Mouse (Mus musculus): ENCODE data around the gene Slc20a1. TPM values are rescaled to one million over a fixed set of nuclear protein-coding genes. Genes with fewer than 3 reads are reported as not detected.

Slc20a1 gene
- polyA plus RNA-seq, 1 experiment from 2014 or later = 64.5 TPM

DNA sequence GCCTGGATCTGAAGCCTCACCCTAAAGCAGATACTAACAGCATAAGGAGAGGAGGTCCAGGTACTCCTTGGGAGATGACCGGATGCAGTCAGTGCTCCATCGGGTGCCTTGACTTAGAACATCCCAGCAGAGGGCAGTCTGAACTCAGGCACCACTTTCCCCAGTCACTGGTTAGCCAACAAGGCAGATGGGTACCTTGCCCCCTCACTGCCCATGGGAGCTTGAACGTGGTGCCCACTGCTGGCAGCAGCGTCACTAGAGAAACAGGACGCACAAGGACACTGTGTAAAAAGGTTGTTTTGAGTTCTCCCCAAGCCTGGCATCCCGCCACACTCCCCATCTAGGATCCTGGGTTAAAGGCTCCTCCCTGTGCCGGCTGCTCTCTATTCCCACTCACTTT lies 24.1 kb upstream of the Slc20a1 start:
- H3K4me2 ChIP-seq (ENCODE audit: low read length) = no peak overlapping the region
- H3K9me3 ChIP-seq (replicated peaks; ENCODE audit: control insufficient read depth, low read length, poor library complexity, severe bottlenecking) = no peaks in the 10 kb centered on the region
- WGBS = 38% methylated on average over 7 of the region's 7 CpGs
- H3K4me1 ChIP-seq (ENCODE audit: control insufficient read depth, insufficient read depth, low read length) = no peaks in the 10 kb centered on the region
- no peak overlapping the region for H3K27ac ChIP-seq (ENCODE audit: low read length)
- no peaks in the 10 kb centered on the region for H3K27me3 ChIP-seq (ENCODE audit: control insufficient read depth, insufficient read depth, low read depth, low read length)
- no peaks in the 10 kb centered on the region for H3K36me3 ChIP-seq (ENCODE audit: control insufficient read depth, insufficient read depth, low read length)
- no peak for ATAC-seq
- H3K9ac ChIP-seq (ENCODE audit: low read depth, low read length) = no peak overlapping the region
- H3K4me3 ChIP-seq (ENCODE audit: low read depth, low read length) = no peak overlapping the region

DNA sequence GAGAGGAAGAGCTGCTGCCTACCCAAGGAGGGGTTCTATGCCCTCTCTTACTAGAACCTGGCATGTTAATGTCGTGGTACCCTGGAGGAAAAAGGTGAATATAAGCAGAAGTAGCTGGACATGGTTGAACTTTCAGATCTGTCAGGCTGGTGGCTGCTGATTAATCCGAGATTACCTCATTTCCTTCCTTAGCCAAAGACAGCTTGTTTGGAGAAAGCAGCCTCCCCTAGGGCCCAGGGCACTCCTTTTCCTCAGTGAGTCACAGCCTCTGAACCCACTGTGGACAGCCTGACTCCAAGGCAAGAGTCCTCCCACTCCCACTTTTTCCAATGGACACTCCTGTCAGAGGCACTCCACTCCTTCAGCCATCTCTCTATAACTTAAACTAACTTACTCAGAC lies 22.9 kb upstream of the Slc20a1 start:
- Histone ChIP-seq H3K36me3 (ENCODE audit: control insufficient read depth, insufficient read depth, low read length) (no peaks in the 10 kb centered on the region), H3K27me3 (ENCODE audit: control insufficient read depth, insufficient read depth, low read depth, low read length) (no peaks in the 10 kb centered on the region), H3K9ac (ENCODE audit: low read depth, low read length) (no peak overlapping the region), H3K9me3 (replicated peaks; ENCODE audit: control insufficient read depth, low read length, poor library complexity, severe bottlenecking) (no peaks in the 10 kb centered on the region), H3K27ac (ENCODE audit: low read length) (no peak overlapping the region), H3K4me3 (ENCODE audit: low read depth, low read length) (no peak overlapping the region), H3K4me1 (ENCODE audit: control insufficient read depth, insufficient read depth, low read length) (no peaks in the 10 kb centered on the region), H3K4me2 (ENCODE audit: low read length) (no peak overlapping the region)
- ATAC-seq = no peak
- 65% methylated on average over 2 of the region's 2 CpGs for WGBS

DNA sequence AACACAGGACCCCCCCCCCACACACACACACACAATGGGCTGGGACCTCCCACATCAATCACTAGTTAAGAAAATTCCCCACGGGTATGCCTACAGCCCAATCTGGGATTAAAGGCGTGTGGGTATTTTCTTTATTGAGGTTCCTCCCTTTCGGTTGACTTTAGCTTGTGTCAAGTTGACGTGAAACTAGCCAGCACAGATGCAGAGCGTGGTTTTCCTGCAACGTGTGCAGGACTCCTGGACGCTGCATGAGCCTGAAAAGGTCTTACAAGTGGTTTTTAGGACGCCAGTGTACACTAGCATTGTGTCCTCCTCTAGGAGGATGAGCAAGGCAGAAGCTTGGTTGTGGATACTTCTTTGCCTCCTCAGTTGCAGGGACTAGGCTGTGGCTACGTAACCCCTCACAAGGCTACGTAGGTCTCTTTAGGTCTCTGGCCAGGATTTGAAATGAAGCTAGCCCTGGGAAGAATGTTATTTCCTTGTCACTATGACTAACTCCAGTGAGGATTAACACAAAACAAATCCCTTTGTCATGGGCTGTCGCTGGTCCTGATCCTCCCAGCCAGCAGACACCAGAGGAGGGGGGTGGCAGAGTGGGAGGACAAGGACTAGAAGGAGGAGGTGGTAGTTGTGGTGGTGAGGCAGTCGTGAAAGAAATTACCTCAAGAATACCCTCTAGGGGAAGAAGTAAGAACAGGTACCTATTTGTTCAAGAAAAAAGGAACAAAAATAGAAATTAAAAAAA lies 21.7 kb upstream of the Slc20a1 start:
- Histone ChIP-seq H3K36me3 (ENCODE audit: control insufficient read depth, insufficient read depth, low read length) (no peaks in the 10 kb centered on the region), H3K27ac (ENCODE audit: low read length) (no peak overlapping the region), H3K27me3 (ENCODE audit: control insufficient read depth, insufficient read depth, low read depth, low read length) (no peaks in the 10 kb centered on the region), H3K4me1 (ENCODE audit: control insufficient read depth, insufficient read depth, low read length) (no peaks in the 10 kb centered on the region), H3K4me3 (ENCODE audit: low read depth, low read length) (no peak overlapping the region), H3K4me2 (ENCODE audit: low read length) (no peak overlapping the region), H3K9me3 (replicated peaks; ENCODE audit: control insufficient read depth, low read length, poor library complexity, severe bottlenecking) (no peaks in the 10 kb centered on the region), H3K9ac (ENCODE audit: low read depth, low read length) (no peak overlapping the region)
- no peak for ATAC-seq
- 47% methylated on average over 12 of the region's 12 CpGs for WGBS

DNA sequence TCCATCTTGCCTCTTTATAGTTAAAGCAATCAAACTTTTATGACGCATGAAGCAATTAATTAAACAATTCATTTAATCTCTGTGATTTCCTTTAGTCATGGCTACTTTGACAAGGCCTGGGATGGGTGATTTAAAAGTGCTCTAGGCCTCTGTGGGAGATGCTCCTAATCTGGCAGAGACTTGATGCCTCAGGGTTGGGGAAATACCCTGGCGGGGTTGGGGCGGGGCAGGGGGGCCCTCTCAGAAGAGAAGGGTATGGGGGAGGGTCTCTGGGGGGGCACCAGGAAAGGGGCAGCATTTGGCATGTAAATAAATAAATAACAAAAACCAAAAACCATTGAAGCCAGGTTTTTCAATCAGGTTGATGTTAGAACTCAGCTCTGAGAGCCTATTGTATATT lies 20.9 kb upstream of the Slc20a1 start:
- H3K36me3 ChIP-seq (ENCODE audit: control insufficient read depth, insufficient read depth, low read length) = no peaks in the 10 kb centered on the region
- no peak overlapping the region for H3K4me2 ChIP-seq (ENCODE audit: low read length)
- WGBS = 45% methylated on average over 3 of the region's 3 CpGs
- no peak overlapping the region for H3K4me3 ChIP-seq (ENCODE audit: low read depth, low read length)
- no peaks in the 10 kb centered on the region for H3K9me3 ChIP-seq (replicated peaks; ENCODE audit: control insufficient read depth, low read length, poor library complexity, severe bottlenecking)
- no peaks in the 10 kb centered on the region for H3K4me1 ChIP-seq (ENCODE audit: control insufficient read depth, insufficient read depth, low read length)
- no peaks in the 10 kb centered on the region for H3K27me3 ChIP-seq (ENCODE audit: control insufficient read depth, insufficient read depth, low read depth, low read length)
- H3K9ac ChIP-seq (ENCODE audit: low read depth, low read length) = no peak overlapping the region
- no peak for ATAC-seq
- H3K27ac ChIP-seq (ENCODE audit: low read length) = no peak overlapping the region

DNA sequence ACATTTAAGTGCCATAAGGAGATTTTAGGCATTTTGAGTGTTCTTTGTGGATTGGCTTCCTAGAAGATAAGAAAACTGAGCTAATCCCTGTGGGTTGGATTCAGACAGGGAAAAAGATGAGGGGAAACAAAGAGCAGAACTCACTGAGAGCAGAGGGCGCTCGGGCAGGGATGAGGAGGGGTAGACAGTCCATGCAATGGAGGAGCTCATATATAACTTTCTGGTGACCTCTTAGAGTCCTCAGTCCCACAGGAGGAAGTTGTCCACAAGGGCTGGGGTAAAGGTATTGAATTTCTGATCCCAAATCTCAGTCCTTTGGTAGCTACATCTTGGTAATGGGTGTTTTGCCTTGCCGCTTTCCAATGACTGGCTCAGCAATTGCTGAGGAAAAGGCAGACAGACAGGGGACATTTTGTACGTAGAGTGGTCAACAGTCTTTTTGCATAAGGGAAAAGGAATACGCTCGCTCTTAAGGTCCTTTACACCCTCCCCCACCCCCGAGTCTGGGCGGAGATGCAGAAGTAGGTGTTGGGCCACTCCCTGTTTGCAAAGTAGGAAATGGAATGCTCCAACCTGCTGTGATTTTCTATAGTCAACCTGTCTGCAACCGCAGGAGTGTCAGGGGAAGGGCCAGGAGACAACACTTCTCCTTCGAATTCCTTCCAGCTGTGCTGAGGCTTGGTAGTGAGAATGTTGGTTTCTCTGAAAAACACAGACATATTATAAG lies 20.2 kb upstream of the Slc20a1 start:
- Histone ChIP-seq H3K27ac (ENCODE audit: low read length) (no peak overlapping the region), H3K27me3 (ENCODE audit: control insufficient read depth, insufficient read depth, low read depth, low read length) (no peaks in the 10 kb centered on the region), H3K36me3 (ENCODE audit: control insufficient read depth, insufficient read depth, low read length) (no peaks in the 10 kb centered on the region), H3K4me1 (ENCODE audit: control insufficient read depth, insufficient read depth, low read length) (no peaks in the 10 kb centered on the region), H3K9me3 (replicated peaks; ENCODE audit: control insufficient read depth, low read length, poor library complexity, severe bottlenecking) (no peaks in the 10 kb centered on the region), H3K4me3 (ENCODE audit: low read depth, low read length) (no peak overlapping the region), H3K9ac (ENCODE audit: low read depth, low read length) (no peak overlapping the region), H3K4me2 (ENCODE audit: low read length) (no peak overlapping the region)
- WGBS = 54% methylated on average over 10 of the region's 10 CpGs
- no peak for ATAC-seq

DNA sequence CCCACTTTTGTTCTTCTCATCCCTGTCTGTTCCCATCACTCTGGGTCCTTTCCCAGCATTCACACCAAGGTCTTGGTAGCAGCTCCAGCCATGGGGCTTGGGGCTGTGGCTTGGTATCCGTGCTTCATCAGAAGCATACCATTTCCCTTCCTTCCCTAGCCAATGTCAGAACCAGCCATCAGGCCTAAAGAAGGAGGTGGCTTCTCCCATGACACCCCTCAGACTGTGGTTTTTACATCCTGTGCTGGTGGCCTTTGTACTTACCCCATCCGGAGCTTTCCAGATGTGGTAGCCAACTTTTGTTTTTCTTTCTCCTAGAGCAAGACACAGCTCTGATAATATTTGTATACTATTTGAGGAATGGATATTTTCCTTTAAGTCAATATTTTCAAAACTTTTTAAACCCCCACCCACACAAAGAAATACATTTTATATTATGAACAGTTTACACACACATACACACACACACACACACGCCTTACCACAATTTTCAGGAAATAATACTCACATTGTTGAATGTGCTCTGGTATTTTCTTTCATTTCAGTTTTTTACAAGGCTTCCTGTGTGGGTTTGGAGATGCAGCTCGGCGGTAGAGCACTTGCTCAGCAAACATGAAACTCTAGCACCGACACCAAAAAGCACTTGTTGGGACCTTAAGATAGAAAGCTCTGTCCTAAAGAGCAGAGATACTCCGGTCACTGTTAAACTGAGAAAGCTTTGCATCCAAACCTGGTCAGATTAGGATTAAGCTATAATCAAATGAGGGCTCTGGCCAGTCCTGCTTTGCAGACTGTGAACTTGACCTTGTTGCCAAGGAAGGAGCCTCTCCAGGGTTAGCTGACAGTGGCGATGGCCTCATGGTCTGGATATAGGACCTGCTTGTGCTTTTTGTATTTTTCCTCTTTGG lies 18.4 kb upstream of the Slc20a1 start:
- WGBS = 87% methylated on average over 8 of the region's 8 CpGs
- H3K9ac ChIP-seq (ENCODE audit: low read depth, low read length) = no peak overlapping the region

DNA sequence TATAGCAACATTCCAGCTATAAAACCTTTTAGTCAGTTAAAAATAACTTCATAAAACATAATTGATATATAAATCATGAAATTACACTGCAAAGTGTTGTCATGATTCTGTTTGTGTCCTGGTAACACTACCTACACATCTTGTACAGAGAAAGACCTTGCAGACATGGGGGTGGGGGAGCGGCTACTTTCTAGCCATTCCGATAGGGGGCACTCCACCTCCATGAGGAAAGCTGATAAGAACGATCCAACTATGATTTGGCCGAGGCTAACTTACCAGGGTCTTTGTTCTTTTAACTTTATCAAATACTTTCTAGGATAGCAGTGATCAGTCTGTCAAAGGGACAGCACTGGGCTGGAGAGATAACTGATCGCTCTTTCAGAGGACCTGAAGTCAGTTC lies 17.1 kb upstream of the Slc20a1 start:
- no peaks in the 10 kb centered on the region for H3K4me1 ChIP-seq (ENCODE audit: control insufficient read depth, insufficient read depth, low read length)
- no peak for ATAC-seq
- no peak overlapping the region for H3K4me2 ChIP-seq (ENCODE audit: low read length)
- no peaks in the 10 kb centered on the region for H3K36me3 ChIP-seq (ENCODE audit: control insufficient read depth, insufficient read depth, low read length)
- no peak overlapping the region for H3K4me3 ChIP-seq (ENCODE audit: low read depth, low read length)
- no peaks in the 10 kb centered on the region for H3K27me3 ChIP-seq (ENCODE audit: control insufficient read depth, insufficient read depth, low read depth, low read length)
- no peak overlapping the region for H3K27ac ChIP-seq (ENCODE audit: low read length)
- H3K9me3 ChIP-seq (replicated peaks; ENCODE audit: control insufficient read depth, low read length, poor library complexity, severe bottlenecking) = no peaks in the 10 kb centered on the region
- WGBS = 92% methylated on average over 5 of the region's 5 CpGs
- no peak overlapping the region for H3K9ac ChIP-seq (ENCODE audit: low read depth, low read length)

More for the DNA sequence above, 18.4 kb upstream of the Slc20a1 start:
- Histone ChIP-seq H3K27me3 (ENCODE audit: control insufficient read depth, insufficient read depth, low read depth, low read length) (no peaks in the 10 kb centered on the region), H3K4me3 (ENCODE audit: low read depth, low read length) (no peak overlapping the region), H3K36me3 (ENCODE audit: control insufficient read depth, insufficient read depth, low read length) (no peaks in the 10 kb centered on the region), H3K4me2 (ENCODE audit: low read length) (no peak overlapping the region), H3K9me3 (replicated peaks; ENCODE audit: control insufficient read depth, low read length, poor library complexity, severe bottlenecking) (no peaks in the 10 kb centered on the region), H3K4me1 (ENCODE audit: control insufficient read depth, insufficient read depth, low read length) (no peaks in the 10 kb centered on the region), H3K27ac (ENCODE audit: low read length) (no peak overlapping the region)
- no peak for ATAC-seq

DNA sequence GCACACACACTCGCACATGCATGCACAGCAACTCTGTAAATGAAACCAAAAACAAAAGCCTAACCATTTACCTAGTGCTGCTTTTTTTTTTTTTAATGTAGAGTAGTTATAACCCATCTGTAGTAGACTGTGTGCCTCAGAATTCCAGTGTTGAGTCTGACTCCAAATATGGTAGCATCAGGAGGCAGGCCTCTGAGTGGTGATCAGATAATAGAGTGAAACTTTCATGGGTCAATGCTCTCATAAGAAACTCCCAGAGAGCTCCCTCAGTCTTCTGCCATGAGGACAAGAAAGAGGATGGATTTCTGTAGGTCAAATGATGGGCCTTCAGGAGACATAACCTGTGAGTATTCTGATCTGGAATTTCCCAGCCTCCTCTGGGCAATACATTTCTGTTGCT lies 16.2 kb upstream of the Slc20a1 start:
- no peak overlapping the region for H3K4me2 ChIP-seq (ENCODE audit: low read length)
- H3K4me1 ChIP-seq (ENCODE audit: control insufficient read depth, insufficient read depth, low read length) = no peaks in the 10 kb centered on the region
- H3K27ac ChIP-seq (ENCODE audit: low read length) = no peak overlapping the region
- WGBS = 90% methylated on average over 1 of the region's 1 CpGs
- no peak overlapping the region for H3K4me3 ChIP-seq (ENCODE audit: low read depth, low read length)
- no peaks in the 10 kb centered on the region for H3K9me3 ChIP-seq (replicated peaks; ENCODE audit: control insufficient read depth, low read length, poor library complexity, severe bottlenecking)
- H3K9ac ChIP-seq (ENCODE audit: low read depth, low read length) = no peak overlapping the region
- ATAC-seq = no peak
- H3K36me3 ChIP-seq (ENCODE audit: control insufficient read depth, insufficient read depth, low read length) = no peaks in the 10 kb centered on the region
- no peaks in the 10 kb centered on the region for H3K27me3 ChIP-seq (ENCODE audit: control insufficient read depth, insufficient read depth, low read depth, low read length)
